Mouse (Mus musculus) kidney, adult 9 months (tissue): Measurements from ENCODE around the gene 1700023F06Rik.

Experiments used
- DNase-seq: peaks from one replicate; pipeline ENCODE4 v3.0.0; 2022

1700023F06Rik gene

GRCm38 (mm10) chr11:103158621-103159478 is 49.5 kb downstream of the 1700023F06Rik start:
- DNase-seq = peak; percentile 98

- no peak for DNase-seq
These were observed 58.6 kb downstream of the 1700023F06Rik start for GRCm38 (mm10) chr11:103149771-103150170.
